Mouse (Mus musculus) stomach, postnatal 0 days (tissue): ENCODE data around the gene Fibcd1. TPM values are rescaled to one million over a fixed set of nuclear protein-coding genes. Genes with fewer than 3 reads are reported as not detected.
A peak's percentile ranks its signal among the peaks of the same experiment; 100 is the strongest.

ENCODE experiments used
- ATAC-seq: fragments of 200-750 bp; cut with Nextera tagmentation; 2 replicates; pipeline ENCODE4 v1.8.0; 2017; ENCODE audit not compliant: low FRiP score, low TSS enrichment
- DNase-seq: peaks from one replicate; pipeline ENCODE4 v3.0.0-alpha.2; 2016; ENCODE audit warnings: low spot score
- H3K27ac ChIP-seq: fragments of 300-500 bp; sonication (generic); replicated peaks from 2 replicates; pipeline ENCODE4 v1.5.1; 2014; ENCODE audit warnings: mild to moderate bottlenecking, control low read depth
- H3K27me3 ChIP-seq: fragments of 300-500 bp; sonication (generic); 2 replicates; pipeline ENCODE4 v1.6.1; 2014; ENCODE audit warnings: low read length; ENCODE audit not compliant: control insufficient read depth, insufficient read depth
- H3K36me3 ChIP-seq: fragments of 300-500 bp; sonication (generic); 2 replicates; pipeline ENCODE4 v1.6.1; 2014; ENCODE audit warnings: low read length, mixed read lengths; ENCODE audit not compliant: control insufficient read depth, insufficient read depth
- H3K4me1 ChIP-seq: fragments of 300-500 bp; sonication (generic); replicated peaks from 2 replicates; pipeline ENCODE4 v1.6.1; 2014; ENCODE audit warnings: antibody characterized with exemption; ENCODE audit not compliant: control insufficient read depth, insufficient read depth
- H3K4me2 ChIP-seq: fragments of 300-500 bp; sonication (generic); replicated peaks from 2 replicates; pipeline ENCODE4 v1.6.1; 2014; ENCODE audit warnings: low read depth, mild to moderate bottlenecking, control low read depth, moderate library complexity
- H3K4me3 ChIP-seq: fragments of 300-500 bp; sonication (generic); 2 replicates; pipeline ENCODE4 v1.5.1; 2014; ENCODE audit warnings: low read depth, low read length, control low read depth
- H3K9ac ChIP-seq: fragments of 300-500 bp; sonication (generic); 2 replicates; pipeline ENCODE4 v1.6.1; 2014; ENCODE audit warnings: mild to moderate bottlenecking, low read length, control low read depth, mixed read lengths
- H3K9me3 ChIP-seq: fragments of 300-500 bp; sonication (generic); 2 replicates; pipeline ENCODE4 v1.6.1; 2016; ENCODE audit warnings: low read length; ENCODE audit not compliant: control insufficient read depth
- CTCF ChIP-seq: IDR thresholded peaks from 2 replicates; pipeline ENCODE4 v1.5.1; 2016; ENCODE audit warnings: antibody characterized with exemption, low read depth, mild to moderate bottlenecking, moderate library complexity
- EP300 ChIP-seq: optimal IDR thresholded peaks from 2 replicates; pipeline ENCODE3; 2016; ENCODE audit warnings: antibody characterized with exemption
- WGBS: fragments of 180-500 bp; shearing (Covaris S2); extraction: QIAGEN DNeasy Blood & Tissue Kit; methylation state at CpG from one replicate; pipeline ENCODE4 v1.1.7; 2014; 5-methylcytosine and 5-hydroxymethylcytosine counted together
- polyA plus RNA-seq: library from polyadenylated mRNA; unstranded; fragments of >200 nt; fragmentation: Nextera tagmentation; extraction: Ambion mirVana; gene quantifications from 2 replicates; pipeline ENCODE4 v1.2.1, GENCODE M21; 2015

Fibcd1 gene
- polyA plus RNA-seq, 1 experiment from 2014 or later, result 0.08 TPM

DNA sequence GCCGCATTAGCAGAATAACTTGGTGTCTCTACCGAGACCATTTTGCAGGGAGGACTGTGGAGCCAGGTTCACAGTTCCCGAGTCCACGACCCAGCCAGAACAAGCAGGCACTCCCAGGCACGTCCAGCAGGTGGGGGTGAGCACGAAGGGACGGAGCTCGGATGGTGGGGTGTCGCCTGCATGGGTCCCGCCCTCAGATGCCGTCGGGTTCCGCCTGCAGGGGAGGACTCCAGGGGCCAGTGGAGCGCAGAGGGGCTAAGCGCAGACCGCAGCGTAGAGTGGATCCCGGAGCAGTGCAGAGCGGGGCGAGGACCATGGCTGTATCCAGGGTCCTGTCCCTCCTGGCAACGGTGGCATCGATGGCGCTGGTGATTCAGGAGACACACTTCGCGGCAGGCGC is 41.2 kb upstream of the Fibcd1 start, which contains the start of gene Lamc3:
Gene Lamc3 (plus strand): TSS at position 262 of the 400 bp plus-strand sequence.
- peaks cover 2% of the 10 kb centered on the region; the same call in 1 of the 2 replicates for H3K27me3 ChIP-seq
- no peaks in the 10 kb centered on the region for H3K9me3 ChIP-seq
- H3K4me2 ChIP-seq, result peak within 1 kb of the TSS; percentile 45
- H3K36me3 ChIP-seq, result no peaks in the 10 kb centered on the region
- peak within 1 kb of the TSS; percentile 22; the same call in 1 of the 2 replicates for H3K4me3 ChIP-seq
- no peaks in the 10 kb centered on the region for H3K4me1 ChIP-seq
- peak; percentile 58; the same call in 1 of the 2 replicates for ATAC-seq
- TF ChIP-seq EP300, result no peak
- TF ChIP-seq CTCF, result peak; percentile 85
- H3K27ac ChIP-seq, result no peak within 1 kb of the TSS
- no peak within 1 kb of the TSS for H3K9ac ChIP-seq
- 5% methylated on average over 26 of the region's 26 CpGs for WGBS
- DNase-seq, result peak; percentile 75

GRCm38 (mm10) chr2:31884806-31885205 is 39.0 kb upstream of the Fibcd1 start:
- WGBS, result 21% methylated on average over 6 of the region's 6 CpGs
- no peaks in the 10 kb centered on the region for H3K4me1 ChIP-seq
- peak; percentile 66 for DNase-seq
- ATAC-seq, result no peak
- no peak overlapping the region for H3K4me3 ChIP-seq
- peak; percentile 74 for TF ChIP-seq CTCF
- TF ChIP-seq EP300, result no peak
- H3K9ac ChIP-seq, result no peak overlapping the region
- no peaks in the 10 kb centered on the region for H3K36me3 ChIP-seq
- H3K27me3 ChIP-seq, result peaks cover 2% of the 10 kb centered on the region; the same call in 1 of the 2 replicates
- no peaks in the 10 kb centered on the region for H3K9me3 ChIP-seq
- no peak overlapping the region for H3K27ac ChIP-seq
- no peak overlapping the region for H3K4me2 ChIP-seq

DNA sequence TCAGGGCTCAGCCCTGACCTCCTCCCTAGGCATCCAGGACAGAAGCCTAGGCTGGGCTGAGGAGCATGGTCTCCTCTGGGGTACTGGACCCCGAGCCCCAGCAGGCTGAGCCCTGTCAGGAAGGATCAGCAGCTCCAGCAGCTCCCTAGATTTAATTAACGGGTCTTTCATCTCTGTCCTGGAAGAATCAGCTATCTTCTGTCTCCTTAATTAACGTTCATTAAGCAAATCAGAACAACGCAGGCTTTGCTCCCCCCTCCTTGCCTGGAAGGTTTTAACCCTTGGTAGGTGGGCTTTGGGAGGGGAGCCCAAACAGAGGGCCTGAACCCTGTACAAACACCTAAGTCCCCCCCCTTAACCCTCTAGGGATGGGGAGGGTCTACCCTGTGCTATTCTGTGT is 37.3 kb upstream of the Fibcd1 start:
- Histone ChIP-seq H3K27ac (no peak overlapping the region), H3K4me1 (no peaks in the 10 kb centered on the region), H3K9me3 (no peaks in the 10 kb centered on the region), H3K9ac (no peak overlapping the region), H3K4me2 (no peak overlapping the region), H3K36me3 (no peaks in the 10 kb centered on the region), H3K4me3 (no peak overlapping the region), H3K27me3 (peaks cover 2% of the 10 kb centered on the region; the same call in 1 of the 2 replicates)
- ATAC-seq (no peak), DNase-seq (no peak)
- 57% methylated on average over 4 of the region's 4 CpGs for WGBS
- no peak for TF ChIP-seq CTCF
- TF ChIP-seq EP300, result no peak

- no peaks in the 10 kb centered on the region for H3K4me1 ChIP-seq
- no peaks in the 10 kb centered on the region for H3K36me3 ChIP-seq
- TF ChIP-seq EP300 (no peak), CTCF (no peak)
- no peak overlapping the region for H3K27ac ChIP-seq
- no peaks in the 10 kb centered on the region; the same call in 1 of the 2 replicates for H3K27me3 ChIP-seq
- H3K4me2 ChIP-seq, result no peak overlapping the region
- H3K9me3 ChIP-seq, result no peaks in the 10 kb centered on the region
- H3K9ac ChIP-seq, result no peak overlapping the region
- no peak for ATAC-seq
- H3K4me3 ChIP-seq, result no peak overlapping the region
- no peak for DNase-seq
- WGBS, result 5% methylated on average over 14 of the region's 14 CpGs
Measured at GRCm38 (mm10) chr2:31880868-31881267, 35.1 kb upstream of the Fibcd1 start.

- TF ChIP-seq EP300 (no peak), CTCF (no peak)
- Histone ChIP-seq H3K9me3 (no peaks in the 10 kb centered on the region), H3K4me3 (no peak overlapping the region), H3K27me3 (no peaks in the 10 kb centered on the region; the same call in 1 of the 2 replicates), H3K27ac (no peak overlapping the region), H3K4me2 (no peak overlapping the region), H3K9ac (no peak overlapping the region), H3K4me1 (no peaks in the 10 kb centered on the region), H3K36me3 (no peaks in the 10 kb centered on the region)
- no peak for DNase-seq
- WGBS, result 62% methylated on average over 17 of the region's 17 CpGs
- ATAC-seq, result no peak
Measured at GRCm38 (mm10) chr2:31878610-31879009, 32.8 kb upstream of the Fibcd1 start.

DNA sequence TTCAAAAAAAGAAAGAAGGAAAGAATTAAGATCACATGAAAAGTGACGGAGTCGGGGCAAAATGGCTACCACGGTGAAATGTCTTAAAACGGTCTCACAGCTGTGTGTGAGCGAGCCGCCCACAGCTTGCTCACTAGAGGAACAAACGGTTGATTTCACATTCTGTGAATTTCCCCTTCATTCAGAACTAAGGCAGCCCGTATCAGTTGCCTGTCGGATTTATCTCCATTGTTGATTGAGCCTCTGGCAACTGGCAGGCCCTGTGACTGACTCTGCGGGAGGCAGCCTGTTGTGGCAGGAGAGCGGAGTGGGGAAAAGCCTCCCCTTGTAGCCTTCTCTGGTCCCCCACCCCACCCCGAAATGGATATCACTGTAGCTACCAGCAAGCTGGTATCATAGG is 30.6 kb upstream of the Fibcd1 start:
- TF ChIP-seq EP300, result no peak
- no peak for TF ChIP-seq CTCF
- Histone ChIP-seq H3K36me3 (no peaks in the 10 kb centered on the region), H3K4me3 (no peak overlapping the region), H3K27me3 (no peaks in the 10 kb centered on the region), H3K9ac (no peak overlapping the region), H3K4me2 (no peak overlapping the region), H3K9me3 (no peaks in the 10 kb centered on the region), H3K27ac (no peak overlapping the region), H3K4me1 (no peaks in the 10 kb centered on the region)
- 28% methylated on average over 12 of the region's 12 CpGs for WGBS
- ATAC-seq (no peak), DNase-seq (no peak)
